Mouse (Mus musculus): Measurements from ENCODE around the gene Il2rb.

GRCm38 (mm10) chr15:78508443-78508842 lies 13.4 kb upstream of the Il2rb start:
- TF ChIP-seq CTCF (IDR thresholded peaks at IDR 0.05): no peak
- TF ChIP-seq POLR2A (IDR thresholded peaks at IDR 0.05; ENCODE audit: insufficient read depth, low read depth, low read length): no peak
